Mouse (Mus musculus) forebrain, embryonic 16.5 days (tissue): ENCODE results near the gene Gm9970. TPM values are rescaled to one million over a fixed set of nuclear protein-coding genes. Genes with fewer than 3 reads are reported as not detected.

Experiments used
- ATAC-seq: fragments of 200-750 bp; cut with Nextera tagmentation; 2 replicates; pipeline ENCODE4 v1.8.0; 2017; ENCODE audit warnings: mild to moderate bottlenecking, moderate library complexity
- H3K27ac ChIP-seq: fragments of 300-500 bp; sonication (generic); 2 replicates; pipeline ENCODE4 v1.5.1; 2014; ENCODE audit warnings: low read length, control low read depth
- H3K27me3 ChIP-seq: fragments of 300-500 bp; sonication (generic); replicated peaks from 2 replicates; pipeline ENCODE4 v1.6.1; 2014; ENCODE audit warnings: low read length; ENCODE audit not compliant: control insufficient read depth, insufficient read depth
- H3K36me3 ChIP-seq: fragments of 300-500 bp; sonication (generic); 2 replicates; pipeline ENCODE4 v1.6.1; 2014; ENCODE audit not compliant: control insufficient read depth, insufficient read depth
- H3K4me1 ChIP-seq: fragments of 300-500 bp; sonication (generic); replicated peaks from 2 replicates; pipeline ENCODE4 v1.6.1; 2014; ENCODE audit warnings: low read length; ENCODE audit not compliant: control insufficient read depth, insufficient read depth
- H3K4me2 ChIP-seq: fragments of 300-500 bp; sonication (generic); 2 replicates; pipeline ENCODE4 v1.6.1; 2014; ENCODE audit warnings: mild to moderate bottlenecking, low read length, control low read depth
- H3K4me3 ChIP-seq: fragments of 300-500 bp; sonication (generic); replicated peaks from 2 replicates; pipeline ENCODE4 v1.5.1; 2014; ENCODE audit warnings: mild to moderate bottlenecking, low read length, control low read depth
- H3K9ac ChIP-seq: fragments of 300-500 bp; sonication (generic); replicated peaks from 2 replicates; pipeline ENCODE4 v1.6.1; 2014; ENCODE audit warnings: low read depth, low read length, control low read depth
- H3K9me3 ChIP-seq: fragments of 300-500 bp; sonication (generic); 2 replicates; pipeline ENCODE4 v1.6.1; 2016; ENCODE audit warnings: low read length; ENCODE audit not compliant: control insufficient read depth
- WGBS: fragments of 180-500 bp; shearing (Covaris S2); extraction: QIAGEN DNeasy Blood & Tissue Kit; methylation state at CpG from one replicate; pipeline ENCODE4 v1.1.7; 2014; 5-methylcytosine and 5-hydroxymethylcytosine counted together
- polyA plus RNA-seq: library from polyadenylated mRNA; unstranded; fragments of >200 nt; fragmentation: Nextera tagmentation; extraction: Ambion mirVana; gene quantifications from 2 replicates; pipeline ENCODE4 v1.2.1, GENCODE M21; 2015

The Gm9970 gene
- polyA plus RNA-seq, 1 experiment from 2014 or later: 0.99 TPM

GRCm38 (mm10) chr5:31199321-31199892 is 41.6 kb downstream of the Gm9970 start:
- H3K4me1 ChIP-seq: peaks cover 18% of the 10 kb centered on the region
- no peak overlapping the region for H3K4me2 ChIP-seq
- no peak for ATAC-seq
- WGBS: 94% methylated on average over 19 of the region's 19 CpGs
- no peak overlapping the region for H3K9ac ChIP-seq
- no peak overlapping the region for H3K4me3 ChIP-seq
- H3K9me3 ChIP-seq: peaks cover 3% of the 10 kb centered on the region
- no peaks in the 10 kb centered on the region for H3K27me3 ChIP-seq
- peaks cover 55% of the 10 kb centered on the region for H3K36me3 ChIP-seq
- no peak overlapping the region for H3K27ac ChIP-seq

- no peak overlapping the region for H3K9ac ChIP-seq
- no peaks in the 10 kb centered on the region for H3K27me3 ChIP-seq
- no peak overlapping the region for H3K4me2 ChIP-seq
- no peak for ATAC-seq
- H3K4me3 ChIP-seq: no peak overlapping the region
- H3K36me3 ChIP-seq: peaks cover 53% of the 10 kb centered on the region
- 87% methylated on average over 5 of the region's 5 CpGs for WGBS
- H3K4me1 ChIP-seq: peaks cover 24% of the 10 kb centered on the region
- peaks cover 3% of the 10 kb centered on the region for H3K9me3 ChIP-seq
- H3K27ac ChIP-seq: no peak overlapping the region
These were observed 42.3 kb downstream of the Gm9970 start for GRCm38 (mm10) chr5:31198616-31199320.

- Histone ChIP-seq H3K27ac (no peak overlapping the region), H3K36me3 (peaks cover 50% of the 10 kb centered on the region), H3K9me3 (peaks cover 3% of the 10 kb centered on the region), H3K4me2 (no peak overlapping the region), H3K4me1 (peaks cover 26% of the 10 kb centered on the region), H3K4me3 (no peak overlapping the region), H3K27me3 (no peaks in the 10 kb centered on the region), H3K9ac (no peak overlapping the region)
- no peak for ATAC-seq
- WGBS: 89% methylated on average over 9 of the region's 9 CpGs
These were observed 42.9 kb downstream of the Gm9970 start for GRCm38 (mm10) chr5:31198170-31198569.

GRCm38 (mm10) chr5:31197072-31197471 is 44.0 kb downstream of the Gm9970 start:
- ATAC-seq: no peak
- H3K9me3 ChIP-seq: peaks cover 3% of the 10 kb centered on the region
- H3K4me1 ChIP-seq: peaks cover 24% of the 10 kb centered on the region
- no peak overlapping the region for H3K27ac ChIP-seq
- peaks cover 49% of the 10 kb centered on the region for H3K36me3 ChIP-seq
- H3K4me3 ChIP-seq: no peak overlapping the region
- H3K4me2 ChIP-seq: no peak overlapping the region
- H3K9ac ChIP-seq: no peak overlapping the region
- no peaks in the 10 kb centered on the region for H3K27me3 ChIP-seq
- 94% methylated on average over 12 of the region's 12 CpGs for WGBS

- H3K4me2 ChIP-seq: no peak overlapping the region
- H3K4me1 ChIP-seq: peaks cover 25% of the 10 kb centered on the region
- 94% methylated on average over 10 of the region's 10 CpGs for WGBS
- no peak overlapping the region for H3K9ac ChIP-seq
- H3K9me3 ChIP-seq: peaks cover 3% of the 10 kb centered on the region
- H3K36me3 ChIP-seq: peaks cover 49% of the 10 kb centered on the region
- ATAC-seq: no peak
- no peak overlapping the region for H3K4me3 ChIP-seq
- no peak overlapping the region for H3K27ac ChIP-seq
- no peaks in the 10 kb centered on the region for H3K27me3 ChIP-seq
These were observed 44.8 kb downstream of the Gm9970 start for GRCm38 (mm10) chr5:31196207-31196606.

- ATAC-seq: no peak
- Histone ChIP-seq H3K4me3 (no peak overlapping the region), H3K27me3 (no peaks in the 10 kb centered on the region), H3K9me3 (peaks cover 3% of the 10 kb centered on the region), H3K4me2 (no peak overlapping the region), H3K27ac (no peak overlapping the region), H3K9ac (no peak overlapping the region), H3K4me1 (peaks cover 22% of the 10 kb centered on the region), H3K36me3 (peaks cover 49% of the 10 kb centered on the region)
- WGBS: 97% methylated on average over 4 of the region's 4 CpGs
These were observed 45.4 kb downstream of the Gm9970 start for GRCm38 (mm10) chr5:31195671-31196070.

- no peak overlapping the region; the same call in 1 of the 2 replicates for H3K4me2 ChIP-seq
- H3K27ac ChIP-seq: no peak overlapping the region
- H3K27me3 ChIP-seq: no peaks in the 10 kb centered on the region
- H3K4me3 ChIP-seq: no peak overlapping the region
- H3K36me3 ChIP-seq: peaks cover 51% of the 10 kb centered on the region
- no peak for ATAC-seq
- H3K9me3 ChIP-seq: no peaks in the 10 kb centered on the region
- 93% methylated on average over 16 of the region's 16 CpGs for WGBS
- peaks cover 17% of the 10 kb centered on the region for H3K4me1 ChIP-seq
- no peak overlapping the region for H3K9ac ChIP-seq
These were observed 46.2 kb downstream of the Gm9970 start for GRCm38 (mm10) chr5:31194486-31195485.

- ATAC-seq: no peak
- H3K4me1 ChIP-seq: peaks cover 17% of the 10 kb centered on the region
- H3K36me3 ChIP-seq: peaks cover 44% of the 10 kb centered on the region
- H3K9ac ChIP-seq: peak overlapping the region; percentile 91
- 13% methylated on average over 25 of the region's 25 CpGs for WGBS
- no peaks in the 10 kb centered on the region for H3K9me3 ChIP-seq
- no peaks in the 10 kb centered on the region for H3K27me3 ChIP-seq
- peak overlapping the region; percentile 92 for H3K4me2 ChIP-seq
- peak overlapping the region; percentile 95 for H3K4me3 ChIP-seq
- peak overlapping the region; percentile 87 for H3K27ac ChIP-seq
These were observed 47.3 kb downstream of the Gm9970 start for GRCm38 (mm10) chr5:31193631-31194281.
